Mouse (Mus musculus) cerebellum, adult 8-10 months (tissue): Measurements from ENCODE around the gene St6gal1.
"Not testable (repeated sequence)": the region's sequence is repeated elsewhere in the genome, so short reads cannot be mapped to it uniquely, and the experiment has no call there.

Source experiments
- DNase-seq: peaks from one replicate; pipeline ENCODE4 v3.0.0; 2022

St6gal1 gene

DNA sequence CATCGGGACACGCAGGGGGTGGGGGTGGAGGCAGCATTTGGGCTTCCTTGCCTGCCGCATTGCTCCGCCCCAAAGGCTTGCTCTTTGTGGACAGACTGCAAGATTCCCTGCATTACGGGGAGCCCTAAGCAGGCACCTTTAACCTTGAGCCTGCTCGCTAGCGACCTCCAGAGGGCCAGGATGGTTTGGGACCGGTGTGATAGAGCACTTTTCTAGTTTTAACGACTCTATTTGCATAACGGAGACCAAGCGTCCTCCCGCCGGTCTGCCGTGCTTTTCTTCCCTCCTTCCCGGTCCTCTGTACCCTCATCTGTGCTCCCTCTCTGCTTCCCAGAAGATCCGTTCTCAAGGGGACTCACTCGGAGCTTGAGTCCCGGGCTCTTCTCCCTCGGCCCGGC is at the start of gene St6gal1:
Gene St6gal1 (plus strand): TSS at position 70 of the 398 bp plus-strand sequence.
- DNase-seq = peak; percentile 27

DNA sequence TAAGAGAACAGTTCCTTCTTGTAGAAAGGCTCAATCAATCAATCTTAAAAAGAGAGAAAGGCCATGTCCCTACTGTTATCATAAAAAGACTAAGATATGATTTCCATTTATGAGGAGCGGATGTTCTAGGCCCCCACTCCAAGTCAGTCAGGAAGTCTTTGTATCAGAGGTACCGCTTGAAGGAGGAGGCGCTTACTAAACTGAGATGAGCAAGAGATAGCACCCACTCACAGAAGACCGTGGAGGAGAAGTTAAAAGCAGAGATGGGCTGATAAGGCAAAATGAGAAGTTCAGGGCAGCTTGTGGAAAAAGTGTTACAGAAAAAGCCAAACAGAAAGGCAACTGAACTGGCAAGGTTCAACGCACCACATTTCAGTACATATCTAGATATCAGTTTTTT is 49.7 kb upstream of the St6gal1 start:
- no peak for DNase-seq

DNA sequence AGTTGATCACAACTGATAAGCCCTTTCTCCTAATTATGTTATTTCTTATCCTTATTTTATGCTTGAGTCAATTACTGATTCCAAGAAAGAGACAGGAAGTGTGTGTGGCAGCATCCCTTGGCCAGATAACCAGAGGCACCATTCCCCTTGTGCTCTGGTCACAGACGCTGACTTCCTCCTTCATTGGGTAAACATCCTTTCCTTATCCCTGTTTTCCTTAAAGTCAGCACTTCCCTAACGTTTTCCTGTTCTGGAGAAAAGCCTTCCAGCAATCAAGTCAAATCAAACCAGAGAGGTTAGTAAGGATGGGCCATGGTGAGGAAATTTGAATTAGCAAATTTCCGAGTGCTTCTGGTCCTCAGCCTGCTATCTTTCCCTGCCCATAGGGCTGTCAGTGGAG is 48.6 kb upstream of the St6gal1 start:
- no peak for DNase-seq

DNA sequence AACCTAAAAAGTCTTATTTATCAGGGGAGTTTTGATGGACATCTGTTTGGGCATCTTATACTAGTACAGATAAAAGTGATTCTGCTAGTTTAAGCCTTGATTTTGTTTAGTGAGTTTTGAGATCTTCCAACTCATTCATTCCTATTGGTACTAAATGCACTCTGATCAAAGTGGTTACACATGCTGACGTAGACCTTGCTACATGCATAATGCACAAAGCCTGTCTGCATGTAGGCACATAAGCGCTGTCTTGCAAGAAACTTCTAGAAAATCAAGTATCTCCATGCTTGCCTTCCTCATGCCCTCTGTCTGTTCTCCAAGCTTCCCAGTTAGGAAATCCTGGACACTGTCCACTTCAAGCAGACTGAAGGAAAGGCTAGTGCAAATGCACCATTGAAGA is 46.7 kb upstream of the St6gal1 start:
- no peak for DNase-seq

DNA sequence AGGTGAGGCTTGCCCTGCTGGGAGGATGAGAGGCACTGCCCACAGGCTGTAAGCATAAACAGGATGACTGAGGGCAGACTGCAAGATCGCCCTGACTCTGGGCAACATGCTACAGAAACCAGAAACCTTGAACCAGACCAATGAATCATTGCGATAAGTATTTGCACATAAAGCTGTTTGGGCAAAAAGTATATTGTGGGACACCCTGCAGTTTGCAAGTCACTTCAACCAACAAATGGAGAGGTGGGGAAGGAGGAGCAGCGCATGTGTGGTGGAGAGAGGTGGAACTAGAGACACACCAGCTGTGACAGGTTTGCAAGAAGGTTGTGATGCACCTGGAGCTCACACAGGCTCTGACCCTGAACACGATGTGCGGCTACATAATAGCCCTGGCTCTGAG is 45.7 kb upstream of the St6gal1 start:
- no peak for DNase-seq

DNA sequence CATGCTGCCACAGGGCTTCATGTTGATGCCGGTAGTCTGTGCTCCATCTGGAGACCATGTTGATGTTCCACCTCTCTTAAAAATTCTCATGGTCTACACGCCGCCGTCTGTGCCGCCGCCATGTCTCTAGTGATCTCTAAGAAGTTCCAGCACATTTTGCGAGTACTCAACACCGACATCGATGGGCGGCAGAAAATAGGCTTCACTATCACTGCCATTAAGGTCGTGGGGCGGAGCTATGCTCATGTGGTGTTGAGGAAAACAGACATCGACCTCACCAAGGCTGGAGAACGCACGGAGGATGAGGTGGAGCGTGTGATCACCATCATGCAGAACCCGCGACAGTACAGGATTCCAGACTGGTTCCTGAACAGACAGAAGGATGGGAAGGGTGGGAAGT is 45.1 kb upstream of the St6gal1 start:
- DNase-seq = not testable (repeated sequence)

DNA sequence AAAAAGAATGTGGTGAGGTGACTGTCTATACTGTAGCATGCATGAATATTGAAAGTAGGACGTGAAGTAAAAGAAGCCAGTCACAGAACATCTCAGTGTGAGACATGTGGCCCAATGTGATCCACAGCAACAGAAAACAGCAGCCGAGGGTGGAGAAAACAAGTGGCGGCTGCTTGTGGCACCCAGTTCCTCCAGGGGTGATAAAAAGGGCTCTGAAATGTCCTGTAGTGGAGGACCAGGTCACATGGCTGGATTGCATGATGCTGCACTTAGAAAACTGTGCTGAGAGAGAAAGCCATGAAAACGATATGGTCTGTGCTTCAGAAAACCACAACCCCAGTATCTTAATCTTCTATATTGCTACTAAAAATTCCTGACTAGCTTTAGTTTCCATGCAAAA is 43.5 kb upstream of the St6gal1 start:
- DNase-seq = no peak

DNA sequence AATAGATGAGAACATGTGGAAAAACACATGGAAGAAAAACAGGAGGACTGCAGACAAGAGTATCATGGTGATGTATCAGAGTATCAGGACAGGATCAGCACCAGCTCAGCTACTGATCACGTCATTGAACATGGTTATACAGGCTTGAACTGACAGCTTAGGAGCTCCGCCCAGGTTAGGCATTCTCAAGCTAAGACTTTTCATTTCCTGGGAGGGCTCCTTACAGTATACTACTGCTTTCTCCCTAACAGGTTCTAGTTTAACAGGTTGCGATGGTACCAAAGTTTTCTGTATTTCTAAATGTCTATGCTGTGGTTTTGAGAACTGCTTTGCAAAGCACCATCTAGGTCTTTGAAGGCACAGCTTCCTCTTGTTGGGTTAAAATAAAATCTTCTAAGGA is 43.1 kb upstream of the St6gal1 start:
- DNase-seq = no peak

DNA sequence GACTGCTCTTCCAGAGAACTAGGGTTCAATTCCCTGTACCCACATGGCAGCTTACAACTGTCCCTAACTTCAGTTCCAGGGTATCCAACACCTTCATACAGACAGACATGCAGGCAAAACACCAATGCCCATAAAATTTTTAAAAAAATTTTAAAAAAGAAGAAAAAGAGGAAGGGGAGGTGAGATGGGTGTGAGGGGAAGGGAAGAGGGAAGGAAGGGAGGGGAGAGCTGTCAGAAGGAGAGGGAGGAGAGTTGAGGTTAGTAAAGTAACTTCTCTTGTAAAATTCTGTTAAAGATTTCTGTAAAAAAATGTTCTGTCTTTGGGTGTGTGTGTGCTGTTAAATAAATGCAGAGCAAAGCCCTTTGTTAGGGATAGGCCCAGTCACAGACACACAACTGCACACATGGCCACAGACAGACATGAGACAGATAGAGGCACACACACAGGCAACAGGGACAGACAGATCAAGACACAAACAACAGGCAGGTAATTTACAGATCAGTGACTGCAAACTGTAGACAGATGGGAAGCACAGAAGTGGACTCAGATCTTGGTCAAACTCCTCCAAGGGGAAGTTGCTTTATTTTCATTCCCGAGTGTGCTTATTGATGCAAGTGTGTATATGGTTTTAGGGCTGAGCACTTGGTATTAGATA is 42.5 kb upstream of the St6gal1 start:
- no peak for DNase-seq

DNA sequence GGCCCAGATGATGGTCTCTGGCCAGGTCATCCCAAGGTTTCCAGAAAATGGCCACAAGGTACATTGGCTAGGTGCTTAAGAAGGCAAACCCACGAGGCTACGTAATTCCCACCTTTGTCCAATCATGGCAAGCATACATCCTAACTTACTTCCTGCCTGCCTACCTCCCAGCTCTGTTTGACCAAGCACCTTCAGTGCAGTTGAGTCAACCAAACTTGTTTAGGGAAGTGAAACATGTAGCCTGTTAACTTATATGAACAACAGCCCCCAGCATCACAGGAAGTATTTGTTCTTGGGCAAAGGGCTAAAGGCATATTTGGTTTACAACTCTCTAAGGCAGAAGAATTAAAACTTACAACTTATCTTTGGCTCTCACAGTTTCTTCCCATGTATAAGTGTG is 38.7 kb upstream of the St6gal1 start:
- no peak for DNase-seq

DNA sequence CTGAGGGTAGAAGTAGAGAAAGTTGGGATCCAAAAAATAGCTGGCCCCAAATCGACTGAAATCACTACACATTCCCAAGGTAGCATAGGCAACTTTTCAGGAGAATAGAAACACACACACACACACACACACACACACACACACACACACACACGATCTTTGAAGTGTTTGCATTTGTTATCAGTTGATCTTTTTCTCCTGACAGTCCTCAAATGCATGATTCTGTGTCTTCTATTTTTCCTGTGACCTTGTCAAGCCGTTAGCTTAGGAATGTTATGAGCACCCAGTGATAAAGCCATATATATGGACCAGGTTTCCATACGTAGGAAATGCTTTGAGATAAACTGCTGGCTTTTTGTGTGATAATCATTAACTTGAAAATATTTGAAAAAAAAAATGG is 38.1 kb upstream of the St6gal1 start:
- no peak for DNase-seq

DNA sequence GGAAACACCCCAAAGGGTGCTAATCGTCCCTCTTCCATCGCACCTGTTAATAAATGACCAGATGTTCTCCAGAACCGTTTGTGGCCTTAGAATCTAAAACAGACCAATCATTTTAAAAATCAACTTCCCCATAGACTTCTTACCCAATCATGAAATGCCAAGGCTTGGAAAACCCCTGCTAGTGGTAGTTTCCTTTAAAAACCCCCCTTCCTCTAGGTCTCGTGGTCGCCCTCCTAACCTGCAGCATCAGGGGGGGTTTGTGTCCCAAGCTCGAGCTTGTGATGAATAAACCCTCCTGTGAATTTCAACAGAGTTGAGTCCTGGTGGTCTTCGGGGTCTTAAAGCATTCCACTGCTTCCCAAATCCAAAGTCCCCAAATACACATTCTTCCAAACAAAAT is 36.6 kb upstream of the St6gal1 start:
- DNase-seq = no peak

DNA sequence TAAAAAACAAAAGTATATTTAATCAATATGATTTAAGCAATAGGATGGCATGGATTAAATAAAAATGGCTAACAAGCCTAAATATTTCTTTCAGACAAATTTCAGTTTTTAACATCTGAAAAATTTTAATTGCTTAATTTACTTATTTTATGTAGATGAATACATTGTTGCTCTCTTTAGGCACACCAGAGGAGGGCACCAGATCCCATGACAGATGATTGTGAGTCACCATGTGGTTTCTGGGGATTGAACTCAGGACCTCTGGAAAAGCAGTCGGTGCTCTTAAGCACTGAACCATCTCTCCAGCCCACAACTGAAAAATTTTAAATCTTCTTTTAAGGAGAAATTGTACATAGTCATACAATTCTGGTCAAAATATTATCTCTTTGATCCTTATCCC is 34.9 kb upstream of the St6gal1 start:
- no peak for DNase-seq

DNA sequence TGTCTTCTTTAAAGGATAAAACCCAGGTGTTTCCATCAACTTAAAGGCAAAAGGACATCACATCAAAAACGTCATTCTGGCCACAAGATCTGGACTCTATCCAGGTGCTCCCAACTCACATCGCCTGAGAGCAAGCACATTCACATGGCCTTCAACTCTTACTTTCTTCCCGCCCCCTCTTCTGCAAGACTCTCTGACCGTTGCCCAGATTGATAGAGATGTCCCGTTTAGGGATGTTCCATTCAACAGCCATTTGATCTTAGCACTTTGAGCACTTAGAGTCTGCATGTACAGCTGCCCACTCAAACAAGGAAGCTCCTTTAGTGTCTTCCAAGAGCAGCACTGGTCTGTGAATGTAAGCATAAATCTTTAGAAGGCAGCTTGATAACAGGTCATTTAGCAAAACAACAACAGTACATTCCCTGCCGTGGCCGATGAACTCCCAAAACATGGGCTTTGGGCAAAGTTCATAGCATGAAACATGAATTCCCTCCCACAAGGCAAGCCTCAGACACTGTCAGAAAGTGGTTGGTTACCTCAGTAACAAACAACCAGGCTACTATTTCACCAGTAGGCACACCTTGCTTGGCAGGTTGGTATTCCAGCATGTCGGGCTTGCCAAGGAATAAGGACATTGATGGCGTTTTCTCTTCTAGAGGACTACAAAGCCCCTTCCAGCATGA is 32.8 kb upstream of the St6gal1 start:
- DNase-seq = no peak

DNA sequence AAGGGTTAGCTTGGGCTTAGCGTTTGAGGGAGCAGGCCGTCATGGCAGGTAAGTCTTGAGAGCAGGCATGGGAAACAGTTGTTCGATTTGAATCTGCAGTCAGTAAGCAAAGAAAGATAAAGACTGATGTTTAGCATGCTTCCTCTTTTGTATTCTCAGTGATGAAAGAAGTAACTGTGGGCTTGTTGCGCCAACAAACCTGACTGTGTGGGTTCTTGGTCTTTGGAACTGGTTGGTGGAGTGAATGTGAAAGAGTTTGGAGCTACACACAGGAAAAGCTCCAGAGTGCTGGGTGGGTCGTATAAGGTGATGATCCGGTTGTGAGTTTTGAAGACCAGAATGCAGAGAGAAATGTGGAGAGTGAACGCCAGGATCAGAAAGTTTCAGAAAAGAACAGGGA is 28.9 kb upstream of the St6gal1 start:
- no peak for DNase-seq

DNA sequence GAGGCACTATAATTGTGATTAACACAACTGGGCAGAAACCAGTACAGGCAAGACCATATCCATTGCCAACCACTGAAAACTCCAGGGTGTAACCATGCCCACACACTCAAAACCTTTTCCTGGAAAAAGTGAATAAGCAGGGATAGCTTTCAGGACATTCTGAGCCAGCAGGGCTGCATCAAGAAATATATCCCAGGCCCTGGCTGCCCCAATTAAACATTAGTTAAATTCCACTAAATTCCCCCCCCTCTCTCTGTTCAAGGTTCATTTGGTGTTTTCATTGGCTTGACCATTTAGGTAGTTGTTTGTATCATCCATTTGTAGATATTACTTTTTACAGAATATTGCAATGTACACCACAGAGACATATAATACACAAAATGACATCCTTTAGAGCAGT is 28.2 kb upstream of the St6gal1 start:
- no peak for DNase-seq

DNA sequence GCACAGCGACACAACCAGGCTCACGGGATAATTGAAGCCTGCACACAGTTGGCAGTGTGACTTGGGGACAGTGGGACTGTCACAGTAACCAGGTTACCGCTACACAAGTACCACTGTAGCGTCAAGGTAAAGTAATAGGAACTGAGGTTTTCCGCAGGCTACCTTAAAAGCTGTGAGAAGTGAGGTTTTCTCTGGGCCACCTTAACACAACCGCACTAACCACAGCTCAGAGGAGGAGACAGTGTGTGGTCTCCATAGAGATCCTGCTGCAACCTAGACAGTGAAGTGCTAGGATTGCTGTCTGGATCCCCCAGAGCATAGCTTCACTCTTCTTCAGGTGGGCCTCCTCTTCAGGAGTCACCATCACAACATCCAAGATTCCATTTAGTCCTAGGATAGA is 27.7 kb upstream of the St6gal1 start:
- DNase-seq = no peak

DNA sequence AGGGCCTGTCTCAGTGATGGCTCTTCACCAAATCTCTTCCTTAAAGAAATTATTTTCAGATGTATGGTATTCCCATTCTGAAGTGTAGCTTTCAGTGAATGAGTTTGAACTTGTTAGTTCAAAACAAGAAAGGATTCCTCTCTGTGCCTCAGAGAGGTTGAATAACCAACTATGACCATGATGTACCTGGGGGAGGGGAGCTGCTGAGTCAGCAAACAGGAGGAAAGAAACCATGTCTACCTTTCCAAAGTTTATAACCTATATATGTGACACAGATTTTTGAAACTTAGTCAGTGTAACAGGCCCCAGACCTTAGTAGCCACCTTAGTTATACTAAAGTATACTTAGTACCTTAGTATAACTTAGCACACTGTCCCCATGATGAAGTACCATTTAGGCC is 23.0 kb upstream of the St6gal1 start:
- DNase-seq = no peak

DNA sequence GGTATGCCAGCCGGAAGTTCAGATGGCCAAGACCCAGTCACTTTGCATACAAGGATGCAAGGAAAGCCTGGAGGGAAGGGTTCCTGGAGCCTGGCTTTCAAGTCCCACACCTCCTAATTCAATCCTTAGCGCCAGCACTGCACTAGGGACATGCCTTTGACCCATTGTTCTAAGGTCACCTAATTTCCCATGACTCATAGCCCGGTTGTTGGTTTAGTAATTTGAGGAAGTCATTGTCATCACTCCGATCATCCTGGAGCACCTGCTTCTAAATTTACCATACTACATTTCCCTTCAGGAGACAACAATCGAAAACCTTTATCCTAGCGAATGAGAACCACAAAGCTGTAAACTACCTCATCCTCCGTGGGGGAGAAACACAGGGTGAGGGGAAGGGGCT is 10.2 kb upstream of the St6gal1 start:
- no peak for DNase-seq

DNA sequence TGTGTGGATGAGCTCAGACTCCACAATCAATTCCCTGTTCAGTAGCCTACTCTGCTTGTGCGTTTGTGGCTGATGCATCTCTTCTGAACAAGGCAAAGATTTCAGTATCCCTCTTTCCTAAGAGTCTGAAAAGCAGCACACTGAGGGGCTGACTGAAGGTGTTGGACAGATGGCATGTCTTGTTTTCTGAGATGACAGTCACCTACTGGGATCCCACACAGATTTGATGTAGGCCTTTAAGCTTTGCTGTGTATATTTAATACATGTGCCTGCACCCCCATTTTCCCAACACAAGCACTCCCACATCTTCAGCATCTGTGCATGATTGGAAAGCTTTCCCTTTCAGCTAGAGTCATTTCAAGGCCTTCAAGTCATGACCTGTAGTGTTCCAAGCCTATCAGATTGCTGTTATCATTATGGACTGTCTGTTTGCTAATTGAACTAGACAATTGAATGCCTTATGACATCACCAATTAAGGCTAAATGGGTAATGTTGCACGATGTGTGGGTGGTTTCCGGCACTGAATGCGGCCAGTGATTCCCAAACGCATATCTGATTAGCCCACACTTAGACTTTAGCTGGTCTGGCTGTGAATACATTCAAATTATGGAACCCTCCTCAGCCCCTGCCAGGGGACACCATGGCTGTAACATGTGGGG is 9.2 kb upstream of the St6gal1 start:
- no peak for DNase-seq

DNA sequence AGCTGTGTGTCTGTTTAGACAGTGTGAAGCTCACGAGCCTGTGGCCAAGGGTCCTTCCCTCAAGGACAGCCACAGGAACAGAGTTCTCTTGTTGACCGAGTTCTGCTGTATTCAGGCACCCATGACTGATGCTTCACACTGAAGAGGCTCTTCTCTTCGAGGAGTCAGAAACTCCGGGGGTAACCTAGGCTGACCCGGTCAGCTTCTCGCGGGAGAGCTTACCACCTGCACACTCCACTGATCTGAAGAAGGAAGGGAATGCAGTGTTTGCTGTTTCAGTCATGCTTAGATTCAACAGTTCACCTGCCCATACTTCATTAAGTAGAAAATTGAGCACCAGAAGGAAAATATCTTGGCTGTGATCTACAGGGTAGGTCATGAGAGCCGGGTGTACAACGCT is 8.2 kb upstream of the St6gal1 start:
- DNase-seq = no peak

DNA sequence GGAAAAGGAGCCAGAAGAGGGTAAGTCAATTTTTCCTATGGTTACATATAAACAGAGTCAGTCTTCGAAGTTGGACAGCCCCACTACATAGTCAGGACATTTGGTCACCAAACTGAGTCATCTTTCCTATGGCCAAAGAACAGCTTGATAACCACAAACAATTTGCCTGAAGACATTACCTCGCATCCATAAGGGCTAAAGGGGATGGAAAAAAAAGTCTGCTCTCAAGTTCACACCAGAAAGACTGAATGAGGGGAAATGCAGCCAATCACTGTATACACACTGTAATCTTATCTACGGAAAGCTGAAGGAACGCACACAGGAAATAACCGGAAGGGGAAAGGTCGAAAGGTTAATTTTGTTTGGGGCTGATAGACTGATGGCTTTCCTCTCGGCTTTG is 6.2 kb upstream of the St6gal1 start:
- no peak for DNase-seq

DNA sequence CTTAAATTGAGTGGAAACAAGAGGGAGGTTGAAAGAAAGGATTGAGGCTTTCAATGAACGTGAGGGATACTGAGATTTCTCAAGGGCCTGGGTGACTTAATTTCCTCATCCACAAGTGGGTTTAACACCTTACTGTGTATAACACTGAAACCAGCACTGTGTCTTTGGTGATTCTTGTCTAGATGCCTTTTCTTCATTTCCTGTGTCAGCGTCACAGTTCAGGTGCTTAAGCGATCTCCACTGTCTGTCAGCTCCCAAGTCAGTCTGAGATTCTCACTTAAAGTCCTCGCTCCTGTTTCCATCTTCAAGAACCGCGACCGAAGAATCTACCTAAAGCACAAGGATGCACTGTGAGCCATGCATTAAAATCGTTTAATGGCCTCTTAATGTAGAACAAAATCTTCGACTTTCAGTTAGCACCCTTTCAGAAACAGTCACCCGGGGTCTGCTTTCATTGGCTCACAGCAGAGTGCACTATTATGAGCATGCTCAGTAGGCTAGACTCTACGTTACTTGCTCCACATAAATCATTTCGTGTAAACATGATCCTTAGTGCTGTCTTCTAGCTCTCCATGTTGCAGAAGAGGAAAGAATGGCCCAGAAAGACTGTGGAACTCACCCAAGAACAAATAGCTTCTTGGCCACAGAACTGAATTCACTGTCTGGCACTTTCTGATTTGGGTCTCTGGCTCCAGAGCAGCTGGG is 1.2 kb upstream of the St6gal1 start:
- DNase-seq = no peak

DNA sequence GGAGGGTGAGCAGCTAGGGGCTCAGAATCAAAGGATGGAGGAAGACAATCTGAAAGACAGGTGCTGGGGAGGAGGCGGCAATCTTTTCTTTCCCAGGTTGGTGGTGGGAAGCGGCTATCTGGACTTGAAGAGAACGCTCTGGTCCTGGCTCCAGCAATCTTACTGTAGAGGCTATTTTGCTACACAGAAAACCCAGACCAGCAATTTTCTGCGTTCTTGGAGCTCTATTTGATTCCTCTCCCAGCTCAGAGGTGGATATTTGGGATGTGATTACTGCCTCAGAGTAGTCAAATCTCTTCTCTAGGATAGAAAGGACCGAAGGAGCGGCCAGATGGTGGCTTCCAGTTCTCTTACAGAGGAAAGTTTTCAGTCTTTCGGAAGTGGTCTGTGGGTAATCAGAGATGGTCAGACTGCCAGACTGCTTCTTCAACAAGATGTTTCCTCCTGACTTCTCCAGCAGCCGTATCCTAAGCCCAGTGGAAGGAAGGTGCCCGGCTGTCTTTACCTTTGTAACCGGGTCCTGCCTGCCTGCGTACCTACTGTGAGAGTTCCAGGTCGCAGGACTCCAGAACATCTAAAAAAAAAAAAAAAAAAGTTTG is 570 bp upstream of the St6gal1 start:
- no peak for DNase-seq
